Mouse (Mus musculus): ENCODE results near the gene Vps26c.
"Not testable (repeated sequence)": the region's sequence is repeated elsewhere in the genome, so short reads cannot be mapped to it uniquely, and the experiment has no call there.

Vps26c gene

DNA sequence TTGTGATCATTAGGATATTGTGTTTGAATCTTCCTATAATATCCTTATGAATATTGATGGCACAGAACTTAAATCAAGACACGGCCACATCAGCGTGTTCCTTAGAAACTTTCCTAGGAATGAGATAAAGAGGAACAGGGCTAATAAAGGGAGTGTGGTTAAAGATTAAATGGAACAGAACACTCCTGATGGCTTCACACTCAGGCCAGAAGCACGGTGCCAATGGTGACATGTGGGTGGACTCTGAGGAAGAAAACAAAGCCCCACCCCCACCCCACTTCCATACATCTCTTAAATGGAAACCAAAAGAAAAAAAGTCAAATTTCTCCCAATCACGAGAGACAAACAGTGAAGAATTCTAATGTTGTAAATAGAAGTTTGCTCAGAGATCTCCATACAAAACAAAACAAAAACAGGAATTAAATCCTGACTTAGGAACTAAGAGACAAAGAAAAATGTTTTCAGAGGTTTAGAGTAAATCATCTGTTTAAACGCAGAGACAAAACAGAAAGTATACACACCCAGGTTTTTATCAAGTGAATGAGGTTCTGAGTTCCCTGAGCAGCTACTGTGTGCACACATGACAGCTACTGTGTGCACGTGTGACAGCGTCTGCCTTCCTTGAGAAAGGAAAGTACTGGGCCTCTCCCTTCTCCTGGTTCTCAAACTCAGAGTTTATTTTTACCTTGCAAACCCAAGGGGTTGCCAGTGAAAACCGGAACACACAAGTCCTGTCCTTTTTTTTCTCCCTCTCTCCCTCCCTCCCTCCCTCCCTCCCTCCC is 19.3 kb upstream of the Vps26c start:
- peak in 1 of 2 experiments; percentile 31 for DNase-seq

DNA sequence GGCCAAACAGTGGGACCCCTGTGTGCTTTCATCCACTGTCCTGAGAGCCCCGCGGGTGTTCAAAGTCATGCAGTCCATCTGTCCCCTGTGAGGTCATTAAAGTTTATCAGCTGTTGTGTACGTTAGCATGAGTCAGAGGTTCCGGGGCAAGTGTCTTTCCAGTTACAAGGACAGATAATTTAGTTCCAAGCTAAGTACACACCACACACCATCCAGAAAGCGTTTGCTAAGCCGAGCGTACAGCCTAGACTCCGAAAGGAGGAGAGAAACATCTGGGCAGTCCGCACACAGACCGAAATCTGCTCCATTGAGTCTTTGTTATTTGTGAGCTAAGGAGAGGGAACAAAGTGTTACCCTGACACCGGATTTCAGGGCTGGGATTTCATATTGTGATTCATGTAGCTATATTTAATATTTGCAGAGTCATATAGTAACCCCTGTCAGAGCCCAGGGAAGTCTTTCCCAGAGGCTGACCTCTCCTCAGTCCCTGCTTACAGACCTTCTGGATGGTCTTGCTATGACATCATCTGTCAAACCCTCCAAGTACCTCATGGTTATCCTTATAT is 18.0 kb upstream of the Vps26c start:
- no peak for DNase-seq

DNA sequence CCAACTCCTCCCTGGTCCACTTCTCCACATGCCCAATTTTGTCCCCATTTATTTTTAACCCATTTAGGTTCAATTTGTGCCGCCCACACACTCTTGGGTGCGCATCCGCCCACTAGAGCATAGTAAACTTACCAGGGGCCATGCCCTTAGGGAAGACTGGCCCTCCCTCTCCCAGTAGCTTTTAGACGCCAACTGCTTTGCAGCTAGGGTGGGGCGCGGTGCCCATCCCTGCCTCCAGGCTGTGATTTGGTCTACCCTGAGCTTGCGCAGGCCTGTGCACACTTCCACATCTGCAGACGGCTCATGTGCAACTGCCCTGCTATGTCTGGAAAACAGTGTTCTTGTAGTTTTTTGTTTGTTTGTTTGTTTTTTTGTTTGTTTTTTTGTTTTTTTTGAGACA is 16.3 kb upstream of the Vps26c start:
- no peak for DNase-seq

DNA sequence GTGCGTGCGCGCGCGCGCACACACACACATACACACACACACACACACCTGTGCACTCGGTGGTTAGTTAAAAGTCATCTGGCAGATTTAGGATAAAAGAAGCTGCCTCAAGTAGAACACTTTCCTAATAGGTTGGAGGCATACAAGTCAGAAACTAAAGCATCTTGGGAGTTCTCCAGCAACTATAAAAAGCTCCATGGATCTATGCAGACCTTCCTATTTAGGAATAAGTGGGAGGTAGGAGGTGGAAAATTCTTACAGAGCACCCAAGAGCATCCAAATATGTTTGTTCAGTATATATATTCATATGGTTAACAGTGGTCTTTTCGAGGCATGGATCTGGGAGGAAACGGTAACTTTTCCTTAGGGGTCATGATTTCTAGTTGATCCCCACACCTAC is 13.5 kb upstream of the Vps26c start:
- no peak for DNase-seq

DNA sequence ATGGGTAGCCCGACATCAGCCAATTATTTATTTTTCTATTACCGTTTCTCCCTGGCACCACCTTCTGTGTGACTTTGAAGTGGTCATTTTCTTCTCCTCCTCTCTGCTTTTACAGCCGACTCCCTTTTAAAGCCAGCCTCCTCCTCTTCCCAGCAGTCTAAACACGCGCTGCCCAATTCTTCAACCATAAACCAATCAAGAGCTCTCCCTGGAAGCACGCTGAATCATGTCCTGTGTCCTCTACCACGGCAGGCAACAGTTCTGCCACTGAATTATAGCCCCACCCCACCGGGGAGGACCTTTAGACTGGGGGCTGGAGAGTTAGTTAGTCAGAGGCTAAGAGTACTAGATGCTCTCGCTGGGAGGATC is 10.5 kb upstream of the Vps26c start:
- DNase-seq, result peak; percentile 62 to 82

DNA sequence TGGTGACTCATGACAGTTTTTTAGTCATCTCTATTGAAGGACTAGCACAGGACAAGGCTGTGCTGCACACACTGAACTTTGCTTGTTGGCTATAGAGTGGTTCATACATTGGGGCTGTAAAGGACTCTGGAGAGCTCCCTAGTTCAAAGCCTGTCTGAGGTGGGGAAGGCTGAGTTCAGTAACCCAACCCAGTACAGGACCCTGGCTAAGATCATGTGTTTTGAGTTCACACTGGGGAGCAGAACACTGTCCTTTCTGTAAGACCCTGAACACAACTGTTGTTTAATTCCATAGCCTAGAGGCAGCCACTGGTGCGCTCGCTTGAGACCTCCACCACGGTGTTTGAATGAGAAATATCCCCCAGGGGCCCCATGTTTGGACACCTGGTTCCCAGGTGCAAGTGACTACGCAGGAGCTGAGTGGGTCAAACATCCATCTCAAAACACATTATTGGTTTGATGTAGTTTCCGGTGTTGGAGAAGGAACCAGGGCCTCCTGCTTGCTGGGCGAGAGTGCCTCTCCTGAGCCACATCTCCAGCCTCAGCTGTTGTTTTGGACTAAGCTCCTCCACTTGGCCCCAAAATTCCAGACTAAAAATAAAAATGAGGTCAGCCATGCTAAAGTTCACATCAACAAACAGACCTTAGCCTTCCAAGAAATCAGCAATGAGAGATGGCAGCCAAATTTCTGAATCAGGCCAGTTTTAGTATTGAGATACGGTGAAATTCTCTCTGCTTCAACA is 10.0 kb upstream of the Vps26c start:
- DNase-seq, result peak; percentile 33 to 52

DNA sequence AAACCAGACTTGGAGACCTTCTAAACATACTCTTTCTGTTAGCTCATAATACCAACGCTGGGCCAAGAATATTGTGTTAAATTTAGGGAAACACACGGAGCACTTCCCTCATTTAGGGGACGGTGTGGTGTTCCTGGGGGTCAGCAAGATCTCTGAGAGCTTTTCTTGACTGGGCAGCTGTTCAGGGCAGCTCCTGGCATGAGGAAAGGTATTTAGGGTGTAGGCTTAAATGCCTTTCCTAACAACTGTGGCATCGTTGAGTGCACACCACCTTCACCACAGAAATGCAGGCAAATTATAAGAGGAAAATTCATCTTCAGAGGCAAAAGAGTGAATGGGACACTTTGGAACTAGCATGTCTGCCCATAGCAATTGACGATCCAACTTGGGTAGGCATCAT is 9.1 kb upstream of the Vps26c start:
- DNase-seq, result no peak

DNA sequence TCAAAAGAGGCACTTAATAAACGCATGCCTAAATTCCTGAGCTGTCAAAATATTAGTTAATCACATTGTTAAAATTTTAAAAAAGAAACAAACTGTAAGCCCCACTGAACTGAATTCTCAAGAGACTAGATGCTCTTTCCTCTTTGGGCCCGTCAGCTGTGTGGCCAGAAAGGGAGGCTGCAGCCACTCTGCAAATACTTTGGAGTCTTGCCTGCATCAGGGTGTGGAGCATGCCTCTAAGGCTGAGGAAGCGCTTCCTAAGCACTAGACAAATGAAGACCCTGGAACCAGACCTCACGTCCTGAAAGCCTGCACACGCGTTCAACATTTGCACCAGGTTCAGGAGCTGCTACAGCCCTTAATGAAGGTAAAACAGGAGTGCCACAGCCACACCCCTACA is 7.0 kb upstream of the Vps26c start:
- DNase-seq, result peak in 1 of 2 experiments; percentile 25

DNA sequence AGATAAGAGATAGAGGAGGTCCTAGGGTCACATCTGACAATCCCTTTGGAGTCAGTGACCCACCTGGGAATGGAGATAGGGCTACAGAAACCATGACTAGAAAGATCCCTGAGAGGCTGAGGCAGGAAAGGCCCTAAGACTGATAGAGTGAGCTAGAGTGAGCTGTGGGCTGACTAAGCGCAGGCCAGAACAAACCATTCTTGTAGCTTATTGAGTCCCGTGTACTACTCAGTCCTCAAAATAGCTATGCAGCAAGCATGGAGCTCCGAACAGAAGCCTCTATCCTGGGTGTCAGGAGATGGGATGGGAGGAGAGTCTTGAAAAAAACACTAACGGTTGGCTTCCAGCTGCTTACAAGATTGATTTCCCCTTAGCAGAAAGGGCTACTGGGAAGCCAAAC is 4.6 kb upstream of the Vps26c start:
- no peak for DNase-seq

DNA sequence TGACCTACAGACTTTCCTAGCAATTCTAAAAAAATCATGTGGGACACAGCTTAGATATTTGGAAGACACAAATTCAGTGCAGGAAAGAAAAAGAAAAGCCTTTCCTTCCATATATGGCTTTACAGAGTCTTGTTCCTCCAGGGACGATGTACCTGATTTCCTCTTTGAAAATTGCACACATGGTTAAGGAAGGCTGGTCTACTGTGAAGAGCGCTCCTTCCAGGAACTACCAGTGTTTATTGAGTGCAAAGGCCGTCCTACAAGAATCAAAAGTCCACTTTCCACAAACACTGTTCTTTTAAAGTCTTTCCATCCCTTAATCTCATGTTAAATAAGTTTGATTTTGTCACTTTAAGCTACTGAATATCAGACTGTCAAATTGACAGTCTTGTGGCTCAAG is 916 bp upstream of the Vps26c start:
- no peak for DNase-seq

DNA sequence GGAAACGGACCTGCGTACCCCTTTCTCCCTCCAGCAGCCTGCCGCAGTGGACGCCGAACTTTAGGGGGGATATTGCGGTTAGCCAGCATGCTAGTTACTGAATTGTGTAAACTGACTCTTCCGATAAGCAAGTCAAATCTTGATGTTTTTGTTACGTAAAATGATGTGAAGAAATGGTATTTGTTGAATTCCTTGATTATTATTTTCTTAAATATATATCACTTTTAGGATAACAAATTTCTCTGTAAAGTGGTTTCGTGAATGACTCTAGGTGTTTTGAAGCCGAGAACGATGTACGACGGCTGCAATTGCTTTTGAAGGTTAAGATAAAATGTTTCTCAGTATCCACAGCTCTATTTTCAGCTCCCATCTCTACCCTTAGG is 513 bp upstream of the Vps26c start:
- DNase-seq, result no peak

DNA sequence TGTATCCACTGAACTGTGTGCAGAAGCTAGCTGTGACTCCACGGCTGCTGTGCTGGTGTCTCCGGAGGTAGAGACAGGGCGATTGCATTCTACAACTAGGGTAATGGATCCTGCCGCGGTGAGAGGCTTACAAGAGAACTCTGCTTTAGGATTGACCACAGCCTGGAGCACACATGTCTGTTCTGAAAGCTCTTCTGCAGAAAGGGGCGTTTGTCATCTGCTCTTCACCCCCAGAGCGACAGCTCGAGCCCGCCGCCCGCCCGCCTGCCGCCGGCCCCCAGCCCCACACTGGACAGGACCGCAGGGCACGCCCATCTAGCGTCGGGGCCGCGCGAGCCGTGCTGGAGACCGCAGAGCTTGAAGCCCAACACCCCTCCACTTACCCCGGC is 681 bp downstream of the Vps26c start:
- no peak for DNase-seq

DNA sequence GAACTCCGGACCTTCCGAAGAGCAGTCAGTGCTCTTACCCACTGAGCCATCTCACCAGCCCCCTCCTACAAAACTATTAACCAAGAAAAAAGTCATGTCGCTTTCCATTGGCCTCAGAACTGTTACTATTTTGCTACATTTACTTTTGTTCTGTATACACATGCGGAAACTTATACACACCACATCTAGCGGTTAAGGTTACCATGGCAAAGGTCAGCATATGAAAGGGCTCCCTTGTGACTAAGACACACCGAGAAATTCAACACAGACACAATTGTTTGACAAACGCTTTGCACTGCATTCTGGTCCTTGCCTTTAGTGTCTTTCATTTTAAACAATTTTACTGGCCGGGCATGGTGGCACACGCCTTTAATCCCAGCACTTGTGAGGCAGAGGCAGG is 1.9 kb downstream of the Vps26c start:
- no peak for DNase-seq

DNA sequence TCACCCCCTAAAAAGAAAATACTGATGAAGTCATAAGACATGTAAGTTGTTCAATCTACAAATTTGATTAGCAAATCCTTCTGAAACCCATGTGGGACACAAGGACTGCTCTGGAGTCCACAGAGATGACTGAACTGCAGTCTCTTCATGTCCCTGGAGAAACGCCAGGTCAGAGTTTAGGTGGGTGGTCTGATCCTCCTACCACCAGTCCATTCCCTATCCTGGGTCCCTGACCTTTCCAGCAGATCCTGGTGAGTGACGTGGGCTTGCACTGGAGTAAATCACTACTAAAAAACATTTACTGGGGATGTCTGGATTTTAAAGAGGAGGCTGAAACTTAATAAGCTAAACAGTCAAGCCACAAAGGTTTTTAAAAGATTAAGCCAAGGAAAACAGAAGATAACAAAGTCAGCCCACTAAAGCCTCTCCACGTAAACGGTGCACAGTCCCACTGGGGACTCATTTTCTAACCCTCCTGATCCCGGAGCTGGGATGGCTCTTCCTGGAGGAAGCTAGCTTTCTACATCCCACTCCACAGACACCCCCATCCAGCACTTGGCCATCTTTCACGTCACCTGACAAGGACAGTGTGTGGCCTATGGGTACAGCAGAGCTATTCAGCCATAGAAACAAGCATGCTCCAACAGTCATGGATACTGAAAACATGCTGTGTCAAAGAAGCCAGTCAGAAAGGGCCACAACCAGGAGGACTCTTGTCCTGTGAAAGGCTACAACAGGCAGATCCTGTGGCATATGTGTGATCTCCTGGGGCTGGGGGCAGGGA is 2.8 kb downstream of the Vps26c start:
- DNase-seq, result no peak

DNA sequence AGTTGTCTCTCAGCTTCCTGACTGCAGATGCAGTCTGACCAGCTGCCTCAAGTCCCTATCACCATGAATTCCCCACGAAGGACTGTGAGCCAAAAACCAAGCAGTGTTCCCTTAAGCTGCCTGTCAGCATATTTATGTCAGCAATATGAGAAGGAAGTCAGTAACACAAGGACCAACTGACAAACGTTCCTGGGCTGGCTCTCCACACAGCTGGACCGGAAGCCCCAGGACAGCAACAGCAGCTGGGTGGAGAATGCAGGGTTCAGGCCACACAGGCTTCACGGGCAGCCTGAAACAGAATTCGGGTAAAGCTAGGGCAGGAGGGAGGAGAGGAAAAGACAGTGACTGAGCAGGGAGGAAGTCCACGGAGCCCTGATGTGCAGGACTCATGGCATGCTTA is 7.6 kb downstream of the Vps26c start:
- peak; percentile 49 to 77 for DNase-seq

DNA sequence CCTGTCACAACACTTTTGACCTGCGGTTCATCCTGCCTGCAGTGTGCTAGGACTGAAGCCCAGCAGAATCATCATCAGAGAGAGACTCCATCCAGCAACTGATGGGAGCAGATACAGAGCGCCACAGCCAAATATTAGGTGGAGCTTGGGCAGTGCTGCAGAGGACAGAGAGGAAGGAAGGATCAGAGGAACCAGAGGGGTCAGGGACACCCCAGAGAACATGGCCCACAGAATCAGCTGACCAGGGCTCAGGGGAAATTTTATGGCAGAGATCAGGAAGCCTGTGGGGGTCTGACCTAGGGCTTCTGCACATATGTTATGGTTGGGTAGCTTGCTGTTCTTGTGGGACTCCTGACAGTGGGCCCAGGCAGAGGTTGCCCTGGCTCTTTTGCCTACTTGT is 9.0 kb downstream of the Vps26c start:
- DNase-seq, result no peak

DNA sequence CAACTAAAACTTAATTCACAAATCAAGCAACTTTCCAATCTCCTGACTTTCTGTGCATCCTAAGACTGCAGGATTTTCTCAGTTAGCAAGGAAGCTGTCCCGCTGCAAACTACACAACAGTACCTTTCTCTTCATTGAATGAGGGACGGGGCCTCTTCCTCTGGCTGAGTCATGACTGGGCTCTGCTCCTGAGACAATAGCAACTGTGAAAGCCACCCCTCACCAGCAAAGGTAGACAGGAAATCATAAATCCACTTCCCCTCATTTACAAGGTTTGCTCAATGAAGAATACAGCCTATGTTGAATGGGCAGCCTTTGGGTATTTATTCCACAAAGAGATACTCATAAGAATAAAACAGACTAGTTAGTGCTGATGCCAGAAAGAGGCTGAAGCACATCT is 16.6 kb downstream of the Vps26c start:
- DNase-seq, result peak in 1 of 2 experiments; percentile 32

DNA sequence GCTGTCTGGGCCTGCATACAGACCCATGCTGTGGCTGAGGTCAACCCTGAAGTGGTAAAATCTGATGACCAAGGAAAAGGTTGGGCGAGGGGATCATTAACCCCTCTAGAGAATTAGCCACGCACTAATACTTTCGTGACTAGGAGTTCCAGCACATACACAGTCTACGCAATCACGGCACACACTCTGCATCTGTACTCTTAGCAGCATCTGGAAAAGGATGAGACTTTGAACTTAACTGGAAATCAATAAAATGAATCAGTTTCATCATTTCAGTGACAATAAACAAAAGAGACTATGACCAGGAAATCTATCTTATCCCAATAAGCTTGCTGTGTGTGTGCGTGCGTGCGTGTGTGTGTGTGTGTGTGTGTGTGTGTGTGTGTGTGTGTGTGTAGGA is 17.9 kb downstream of the Vps26c start:
- DNase-seq, result peak in 1 of 2 experiments; percentile 5

DNA sequence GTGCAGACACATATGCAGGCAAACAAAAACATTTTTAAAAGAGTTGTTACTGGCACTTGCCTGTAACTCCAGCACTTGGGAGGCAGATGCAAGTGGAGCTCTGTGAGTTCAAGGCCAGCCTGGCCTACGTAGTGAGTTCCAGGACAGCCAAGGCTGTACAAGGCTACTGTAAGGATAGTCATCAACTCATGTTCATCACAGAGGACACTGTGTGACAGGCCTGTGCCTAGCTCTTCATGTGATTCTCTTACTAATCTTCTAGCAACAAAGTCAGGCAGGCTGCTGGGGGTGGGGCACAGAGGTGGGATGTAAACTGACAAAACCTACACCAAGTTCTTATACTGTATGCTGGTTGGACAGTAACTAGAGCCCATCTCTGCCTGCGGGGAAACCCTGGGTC is 19.6 kb downstream of the Vps26c start:
- no peak for DNase-seq

DNA sequence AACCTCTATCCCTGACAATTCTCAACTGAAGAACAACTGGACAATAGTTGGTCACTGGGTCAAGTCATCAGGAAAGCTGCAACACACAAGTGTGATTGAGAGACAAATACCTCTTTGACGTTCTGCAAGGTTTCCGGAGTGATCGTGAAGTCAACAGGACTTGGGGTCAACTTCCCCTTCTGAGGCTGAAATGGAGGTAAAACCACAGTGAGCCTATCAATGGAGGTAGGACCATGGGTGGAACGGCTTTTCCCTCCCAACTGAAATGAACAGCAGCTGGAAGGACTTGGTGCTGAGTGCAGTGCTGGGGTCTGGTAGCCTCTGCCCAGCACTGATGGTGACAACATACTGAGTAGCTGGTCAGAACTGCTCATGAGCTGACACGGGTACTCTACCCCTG is 22.4 kb downstream of the Vps26c start:
- no peak for DNase-seq

DNA sequence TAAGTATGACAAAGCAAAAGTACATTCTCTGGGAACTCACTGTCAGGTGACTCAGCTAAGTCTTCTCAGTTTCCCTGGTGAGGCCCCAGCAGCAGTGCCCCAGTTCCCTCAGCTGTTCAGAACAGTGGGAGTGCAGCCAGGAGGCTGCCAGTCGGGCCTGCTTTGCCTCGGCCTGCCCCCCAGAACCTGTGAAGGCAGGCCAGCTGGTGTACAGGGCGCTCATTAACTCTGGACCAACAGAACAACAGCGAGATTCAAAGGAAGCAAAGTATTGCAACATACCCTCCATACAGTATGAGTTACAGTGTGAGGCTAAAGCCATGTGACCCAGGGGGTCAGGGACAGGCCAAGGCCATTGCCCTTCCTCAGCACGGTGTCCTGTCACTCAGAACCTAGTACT is 28.7 kb downstream of the Vps26c start:
- DNase-seq, result peak; percentile 9 to 76

DNA sequence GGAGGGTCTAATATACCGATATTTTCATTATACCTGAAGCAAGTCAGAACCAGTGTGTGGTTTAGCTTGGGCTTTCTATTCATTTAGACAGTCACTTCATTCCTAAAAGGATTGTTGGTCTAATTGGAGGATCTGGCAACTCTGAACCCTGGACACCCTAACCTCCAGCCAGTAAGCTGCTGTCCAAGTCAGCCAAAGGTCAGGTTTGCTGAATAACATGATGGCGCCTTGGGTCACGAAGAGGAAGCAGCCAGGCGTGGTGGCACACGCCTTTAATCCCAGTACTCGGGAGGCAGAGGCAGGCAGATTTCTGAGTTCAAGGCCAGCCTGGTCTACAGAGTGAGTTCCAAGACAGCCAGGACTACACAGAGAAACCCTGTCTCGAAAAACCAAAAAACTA is 29.5 kb downstream of the Vps26c start:
- DNase-seq, result not testable (repeated sequence)

DNA sequence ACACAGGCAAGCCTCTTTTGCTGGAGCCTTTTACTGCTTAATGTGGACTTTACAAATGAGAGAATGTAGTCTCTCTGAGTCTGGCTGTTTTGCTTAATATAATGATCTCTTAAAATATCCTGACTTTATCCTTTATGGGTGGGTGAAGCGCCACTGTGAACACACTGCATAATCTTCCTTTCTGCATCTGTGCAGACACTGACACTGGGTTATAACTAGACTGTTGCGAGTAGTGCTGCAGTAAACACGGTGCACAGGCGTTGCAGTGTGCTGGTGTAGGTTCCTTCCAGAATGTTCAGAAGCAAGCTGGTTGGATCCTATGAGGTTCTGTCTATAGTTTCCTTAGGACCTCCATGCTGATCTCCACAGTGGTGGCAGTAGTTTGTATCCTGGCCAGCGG is 37.3 kb downstream of the Vps26c start:
- no peak for DNase-seq

DNA sequence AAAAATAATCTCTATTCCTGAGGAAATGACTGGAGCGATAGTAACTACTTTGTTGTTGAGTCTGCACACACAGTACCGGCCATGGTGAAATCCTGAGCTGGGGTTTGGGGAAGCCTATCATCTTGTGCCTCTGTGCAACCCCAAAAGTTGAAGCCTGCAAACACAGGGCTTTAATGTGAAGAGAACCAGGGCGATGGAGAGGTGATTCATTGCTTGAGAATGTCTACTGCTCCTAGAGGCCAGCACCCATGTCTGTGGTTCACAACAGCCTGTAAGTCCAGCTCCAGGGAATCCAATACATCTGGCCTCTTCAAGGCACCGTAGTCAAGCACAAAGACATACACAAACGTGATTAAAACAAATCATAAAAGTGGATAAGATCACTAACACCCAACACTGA is 39.3 kb downstream of the Vps26c start:
- DNase-seq, result no peak

All from kidney, postnatal 25 days (tissue).